Mouse (Mus musculus) c-Kit-negative CD71-positive TER-119-positive erythroid progenitor cells, embryonic 14.5 days (primary cell): ENCODE data around the gene Eva1b.
"Not testable (repeated sequence)": the region's sequence is repeated elsewhere in the genome, so short reads cannot be mapped to it uniquely, and the experiment has no call there.

Source experiments
- DNase-seq: peaks from one replicate; pipeline ENCODE4 v3.0.0-alpha.2; 2013; ENCODE audit warnings: low read depth, low spot score

The Eva1b gene

DNA sequence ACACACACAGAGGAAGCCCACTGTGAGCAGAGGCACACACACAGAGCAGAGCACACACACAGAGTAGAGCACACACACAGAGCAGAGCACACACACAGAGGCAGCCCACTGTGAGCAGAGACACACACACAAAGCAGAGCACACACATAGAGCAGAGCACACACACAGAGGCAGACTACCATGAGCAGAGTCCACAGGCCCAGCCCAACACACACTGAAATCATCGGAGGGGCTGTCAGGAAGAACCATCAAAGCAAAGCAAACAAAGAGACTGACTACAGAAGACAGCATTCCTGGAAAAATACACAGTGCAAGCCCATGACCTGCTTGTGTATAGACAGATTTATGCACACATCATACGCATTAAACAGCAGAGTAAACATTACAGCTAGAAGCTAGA is 8.3 kb downstream of the Eva1b start:
- DNase-seq: no peak

GRCm38 (mm10) chr4:126156617-126157016 is 9.1 kb downstream of the Eva1b start:
- peak; percentile 40 for DNase-seq

DNA sequence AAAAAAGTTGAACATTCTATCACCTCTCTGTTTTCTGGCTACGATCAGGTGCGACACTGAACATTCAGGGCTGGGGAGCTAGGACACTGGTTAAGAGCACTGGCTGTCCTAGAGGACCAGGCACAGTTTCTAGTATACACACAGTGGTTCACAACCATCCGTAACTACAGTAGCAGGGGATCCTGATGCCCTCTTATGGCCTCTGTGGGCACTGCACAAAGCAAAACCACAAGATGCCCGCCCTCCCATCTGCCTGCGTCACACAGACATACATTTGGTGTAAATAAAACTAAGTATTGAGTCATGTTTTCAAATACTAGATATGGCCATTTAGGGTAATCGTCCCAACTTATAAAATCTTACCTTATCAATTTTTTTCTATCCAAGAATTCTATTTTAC is 10.0 kb downstream of the Eva1b start:
- DNase-seq: no peak

DNA sequence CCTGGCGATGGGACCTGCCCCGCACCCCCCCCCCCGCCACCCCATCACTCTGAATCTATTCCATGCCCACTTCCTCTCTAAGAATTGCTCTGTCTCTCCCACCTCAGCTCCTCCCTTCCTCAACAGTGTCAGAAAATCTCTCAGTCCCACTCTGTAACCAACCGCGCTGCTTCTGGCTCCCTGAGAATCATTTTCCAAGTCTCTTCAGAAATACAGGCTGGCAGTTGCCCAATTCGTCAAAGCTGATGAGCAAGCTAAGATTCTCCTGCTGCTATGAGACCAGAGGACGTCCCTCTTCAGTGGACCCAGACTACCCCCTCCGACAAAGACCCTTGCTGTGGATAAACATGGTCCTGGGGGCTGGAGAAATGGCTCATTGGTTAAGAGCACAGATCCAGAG is 11.9 kb downstream of the Eva1b start:
- no peak for DNase-seq

GRCm38 (mm10) chr4:126160981-126161380 is 13.4 kb downstream of the Eva1b start:
- no peak for DNase-seq

GRCm38 (mm10) chr4:126161456-126161855 is 13.9 kb downstream of the Eva1b start:
- no peak for DNase-seq

DNA sequence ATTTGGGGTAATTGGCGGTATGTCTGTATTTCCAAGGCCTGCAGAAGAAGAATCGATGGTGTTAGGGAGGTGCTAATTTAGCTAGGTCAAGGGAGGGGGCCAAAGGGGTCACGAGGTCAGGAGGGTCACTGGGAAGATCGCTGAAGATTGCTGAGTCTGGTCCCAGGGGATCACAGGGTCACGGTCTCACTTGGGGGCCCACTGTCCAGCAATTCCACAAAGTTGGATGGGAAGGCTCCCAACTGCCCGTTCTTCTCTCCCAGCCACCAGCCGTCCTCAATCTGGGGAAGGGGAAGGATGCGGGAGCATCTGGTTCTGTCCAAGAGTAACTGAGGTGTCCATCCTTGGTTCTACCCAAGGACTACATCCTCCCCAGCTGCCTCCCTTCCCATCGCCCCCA is 14.4 kb downstream of the Eva1b start:
- DNase-seq: no peak

DNA sequence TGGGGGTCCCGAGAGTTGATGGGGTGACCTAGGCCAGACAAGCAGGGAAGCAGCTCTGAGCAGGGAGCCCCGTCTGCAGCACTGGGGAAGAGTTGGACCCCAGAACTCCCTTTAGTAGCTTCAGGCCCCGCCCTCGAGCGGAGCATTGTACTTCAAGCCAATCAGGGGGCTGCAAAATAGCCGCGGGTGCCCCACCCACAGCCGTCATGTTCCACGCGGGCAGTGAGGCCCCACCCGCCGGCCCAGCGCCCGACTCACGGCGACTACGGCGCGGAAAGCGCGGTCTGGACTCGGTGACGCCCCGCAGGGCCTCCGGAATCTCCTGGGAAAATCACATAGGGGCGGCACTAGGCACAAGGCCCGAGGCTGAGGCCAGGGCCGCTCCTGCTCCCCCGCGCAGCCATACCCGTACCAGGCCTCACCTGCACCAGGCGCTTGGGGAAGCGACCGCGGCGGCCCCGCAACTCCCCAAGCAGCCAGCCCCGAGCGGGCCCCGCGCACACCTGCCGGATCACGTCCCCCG is 15.1 kb downstream of the Eva1b start:
- DNase-seq: peak; percentile 36

DNA sequence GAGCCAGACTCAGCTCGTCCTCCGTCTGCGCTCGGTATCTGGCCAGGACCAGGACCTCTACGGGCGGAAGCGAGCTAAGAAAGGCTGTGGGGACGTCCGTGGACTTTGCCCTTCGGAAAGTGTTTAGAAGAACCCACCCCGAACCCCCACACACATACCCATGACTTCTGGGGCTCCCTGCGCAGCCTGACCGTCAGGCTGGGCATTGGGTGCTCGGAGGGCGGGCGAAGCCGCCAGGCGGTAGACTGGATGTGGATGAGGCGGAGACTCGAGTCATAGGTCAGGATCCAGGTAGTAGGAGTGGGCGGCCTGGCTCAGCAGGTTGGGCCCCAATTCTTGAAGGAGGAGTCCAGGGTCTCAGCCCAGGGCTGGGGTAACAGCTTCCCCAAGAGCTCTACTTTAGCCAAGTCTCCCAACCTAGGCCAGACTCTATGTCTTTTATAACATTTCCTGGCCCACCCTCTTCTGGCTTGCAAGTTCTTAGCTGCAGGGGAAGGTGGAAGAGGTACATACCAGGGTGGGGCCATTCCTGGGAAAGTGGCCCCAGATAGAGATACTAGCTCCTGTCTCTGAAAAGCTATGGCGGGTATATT is 15.6 kb downstream of the Eva1b start, which contains the start of gene Sh3d21:
Gene Sh3d21, minus strand, starts transcription at position 425 of the 593 bp plus-strand sequence.
- DNase-seq: no peak

GRCm38 (mm10) chr4:126163685-126164084 is 16.1 kb downstream of the Eva1b start:
- DNase-seq: no peak

DNA sequence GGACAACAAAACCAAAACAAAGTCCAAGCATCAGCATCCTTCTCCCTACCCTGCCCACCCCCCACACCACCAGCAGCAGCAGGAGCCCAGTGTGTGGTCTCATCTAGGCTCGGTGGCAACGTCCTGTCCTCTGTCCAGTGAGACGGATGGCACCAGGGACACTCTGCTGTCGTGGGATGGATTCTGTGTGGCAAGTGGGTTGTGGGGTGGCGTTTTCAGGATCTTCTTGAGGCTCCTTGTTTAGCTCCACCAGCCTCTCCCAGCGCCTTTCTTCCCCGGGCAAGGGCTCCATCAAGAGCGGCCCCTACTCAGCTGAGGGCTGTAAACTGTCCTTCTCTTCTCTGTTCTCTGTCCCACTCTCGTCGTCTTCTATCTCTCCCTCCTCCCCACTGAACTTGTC is 17.5 kb downstream of the Eva1b start:
- not testable (repeated sequence) for DNase-seq

- no peak for DNase-seq
These were observed 18.5 kb downstream of the Eva1b start for GRCm38 (mm10) chr4:126166084-126166483.

DNA sequence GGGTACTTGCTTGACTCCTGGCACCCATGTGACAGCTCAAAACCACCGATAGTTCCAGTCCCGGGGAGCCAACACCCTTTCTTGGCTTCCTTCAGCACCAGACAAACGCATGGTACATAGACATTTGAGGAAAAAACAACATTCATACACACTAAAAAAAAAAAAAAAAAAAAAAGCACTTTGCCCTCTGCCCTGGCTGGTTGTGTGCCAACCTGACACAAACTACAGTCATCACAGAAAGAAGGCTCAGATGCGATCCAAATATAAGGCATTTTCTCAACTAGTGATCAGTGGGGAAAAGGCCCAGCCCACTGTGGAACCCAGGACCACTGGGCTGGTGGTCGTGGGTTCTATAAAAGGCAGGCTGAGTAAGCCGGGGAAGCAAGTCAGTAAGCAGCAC is 21.3 kb downstream of the Eva1b start:
- DNase-seq: no peak

DNA sequence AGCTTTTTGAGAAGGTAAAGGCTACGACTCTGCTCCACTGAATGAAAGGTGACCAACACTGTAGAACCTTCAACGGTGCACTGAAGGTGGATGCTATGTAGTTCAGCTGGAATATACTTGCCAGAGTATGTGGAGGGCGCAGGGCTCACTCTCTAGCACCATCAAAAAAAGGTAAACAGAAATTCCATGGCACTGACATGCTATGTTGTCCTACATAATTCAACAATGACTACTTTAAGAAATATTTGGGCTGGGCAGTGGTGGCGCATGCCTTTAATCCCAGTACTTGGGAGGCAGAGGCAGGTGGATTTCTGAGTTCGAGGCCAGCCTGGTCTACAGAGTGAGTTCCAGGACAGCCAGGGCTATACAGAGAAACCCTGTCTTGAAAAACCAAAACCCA is 23.2 kb downstream of the Eva1b start:
- DNase-seq: not testable (repeated sequence)

DNA sequence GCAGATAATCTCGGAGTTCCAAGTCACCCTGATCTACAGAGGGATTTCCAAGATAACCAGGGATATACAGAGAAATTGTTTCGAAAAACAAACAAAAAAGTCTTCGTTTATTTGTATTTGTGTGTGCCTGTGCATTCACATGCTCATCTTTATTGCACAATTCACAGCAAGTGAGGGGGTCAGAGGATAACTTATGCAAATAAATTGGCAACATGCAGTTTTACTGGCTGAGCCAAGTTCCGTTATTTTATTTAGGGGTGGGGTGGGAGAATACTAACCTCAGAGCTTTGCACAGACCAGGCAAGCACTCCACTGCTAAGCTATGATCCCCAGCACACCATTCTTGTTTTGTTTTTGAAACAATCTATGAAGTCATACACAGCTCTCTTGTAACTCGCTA is 26.3 kb downstream of the Eva1b start:
- no peak for DNase-seq

- DNase-seq: not testable (repeated sequence)
These were observed 28.4 kb downstream of the Eva1b start for GRCm38 (mm10) chr4:126175980-126176379.

GRCm38 (mm10) chr4:126181170-126181957 is 33.8 kb downstream of the Eva1b start:
- no peak for DNase-seq

GRCm38 (mm10) chr4:126183034-126183433 is 35.5 kb downstream of the Eva1b start:
- no peak for DNase-seq

DNA sequence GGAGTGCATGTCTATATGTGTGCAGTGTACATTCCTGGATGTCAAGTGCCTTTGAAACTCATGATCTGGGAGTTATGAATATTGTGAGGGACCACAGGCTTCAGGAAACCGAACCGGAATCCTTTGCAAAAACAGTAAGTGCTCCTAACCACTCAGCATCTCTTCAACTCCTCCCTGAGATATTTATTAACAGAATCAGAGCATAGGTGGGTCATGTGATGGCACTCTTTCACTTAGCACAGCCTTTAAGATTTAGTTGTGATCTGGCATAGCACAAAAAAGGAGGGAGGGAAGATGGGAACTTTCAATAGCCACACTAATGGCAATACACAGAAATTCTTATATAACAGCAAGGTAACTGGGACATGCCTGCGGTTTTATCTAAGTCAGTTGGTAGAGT is 39.6 kb downstream of the Eva1b start:
- DNase-seq: no peak

- DNase-seq: no peak
These were observed 43.1 kb downstream of the Eva1b start for GRCm38 (mm10) chr4:126190636-126191035.

GRCm38 (mm10) chr4:126194216-126194615 is 46.7 kb downstream of the Eva1b start:
- DNase-seq: no peak

DNA sequence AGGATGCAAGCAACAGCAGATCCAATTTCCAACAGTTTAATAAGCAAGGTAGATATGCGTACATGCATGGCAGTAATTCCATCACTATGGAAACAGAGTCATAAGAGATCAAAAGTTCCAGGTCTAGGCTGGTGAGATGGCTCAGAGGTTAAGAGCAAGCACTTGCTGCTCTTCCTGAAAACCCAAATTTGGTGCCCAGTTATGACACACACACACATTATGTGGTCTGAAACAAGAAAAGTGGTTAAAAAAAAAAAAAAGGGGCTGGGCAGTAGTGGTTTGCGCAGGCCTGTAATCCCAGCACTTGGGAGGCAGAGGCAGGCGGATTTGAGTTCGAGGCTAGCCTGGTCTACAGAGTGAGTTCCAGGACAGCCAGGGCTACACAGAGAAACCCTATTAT is 47.4 kb downstream of the Eva1b start:
- DNase-seq: no peak

DNA sequence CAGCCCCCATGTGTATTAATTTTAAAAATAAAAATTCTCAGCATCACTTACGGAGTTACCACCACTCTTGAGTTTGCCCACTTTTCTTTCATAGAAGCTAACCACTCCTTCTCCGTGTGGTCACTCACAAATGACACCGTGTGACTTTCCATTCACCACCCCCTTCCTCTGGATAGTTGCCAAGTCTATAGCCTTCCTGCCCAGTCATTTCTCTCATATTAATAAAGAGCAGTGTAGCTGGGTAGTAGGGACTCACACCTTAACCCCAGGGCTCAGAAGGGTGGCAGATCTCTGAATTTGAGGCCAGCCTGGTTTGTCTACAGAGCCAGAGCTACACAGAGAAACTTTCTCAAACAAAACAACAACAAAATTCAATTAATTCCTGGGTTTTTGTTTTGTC is 49.9 kb downstream of the Eva1b start:
- DNase-seq: no peak
